Mouse (Mus musculus) myocyte (in vitro differentiated cells): ENCODE measurements around the gene Ccnd1. TPM values are rescaled to one million over a fixed set of nuclear protein-coding genes. Genes with fewer than 3 reads are reported as not detected.

Source experiments
- H3K27me3 ChIP-seq: one replicate; pipeline ENCODE4 v1.6.1; 2011; ENCODE audit not compliant: control insufficient read depth, insufficient read depth, insufficient read length
- H3K36me3 ChIP-seq: one replicate; pipeline ENCODE4 v1.6.1; 2011; ENCODE audit not compliant: control insufficient read depth, insufficient read depth
- H3K4me2 ChIP-seq: one replicate; pipeline ENCODE4 v1.6.1; 2011; ENCODE audit warnings: low read depth, control low read depth
- H3K4me3 ChIP-seq: one replicate; pipeline ENCODE4 v1.5.1; 2011; ENCODE audit warnings: mild to moderate bottlenecking, control low read depth, moderate library complexity
- H3K79me2 ChIP-seq: one replicate; pipeline ENCODE4 v1.6.1; 2011; ENCODE audit not compliant: control insufficient read depth, insufficient read depth
- H3ac ChIP-seq: one replicate; pipeline ENCODE4 v1.6.1; 2011; ENCODE audit not compliant: control insufficient read depth, insufficient read length
- CEBPB ChIP-seq: IDR thresholded peaks from 2 replicates; pipeline ENCODE4 v1.6.1; 2011; ENCODE audit warnings: mild to moderate bottlenecking, moderate library complexity; ENCODE audit not compliant: poor library complexity, insufficient read depth, severe bottlenecking
- E2F4 ChIP-seq: IDR thresholded peaks from one replicate; pipeline ENCODE4 v1.6.1; 2011; ENCODE audit warnings: mild to moderate bottlenecking, control low read depth, moderate library complexity; ENCODE audit not compliant: insufficient read depth
- MAX ChIP-seq: IDR thresholded peaks from one replicate; pipeline ENCODE4 v1.6.1; 2011; ENCODE audit warnings: low read depth, mild to moderate bottlenecking, control low read depth
- MYOD1 ChIP-seq, 3 experiments: IDR thresholded peaks; one replicate each; pipeline ENCODE4 v1.6.1; 2011; ENCODE audit warnings: control low read depth in 2 of 3, low read depth in 2 of 3, mild to moderate bottlenecking in 2 of 3, moderate library complexity in 1 of 3; ENCODE audit not compliant: insufficient read length in 2 of 3, control insufficient read depth in 1 of 3
- MYOG ChIP-seq, 3 experiments: IDR thresholded peaks; one replicate each; pipeline ENCODE4 v1.6.1; 2011; ENCODE audit warnings: control low read depth in 2 of 3, low read depth in 2 of 3, mild to moderate bottlenecking in 2 of 3; ENCODE audit not compliant: insufficient read length in 2 of 3, control insufficient read depth in 1 of 3, insufficient read depth in 1 of 3
- POLR2A ChIP-seq: IDR thresholded peaks from one replicate; pipeline ENCODE4 v1.6.1; 2011; ENCODE audit warnings: low read depth, mild to moderate bottlenecking, control low read depth, moderate library complexity; ENCODE audit not compliant: insufficient read length
- POLR2AphosphoS2 ChIP-seq: IDR thresholded peaks from one replicate; pipeline ENCODE4 v1.6.1; 2011; ENCODE audit warnings: low read depth, control low read depth; ENCODE audit not compliant: insufficient read length
- REST ChIP-seq: IDR thresholded peaks from one replicate; pipeline ENCODE4 v1.6.1; 2011; ENCODE audit warnings: mild to moderate bottlenecking, control low read depth, moderate library complexity; ENCODE audit not compliant: insufficient read depth, insufficient read length
- SRF ChIP-seq: IDR thresholded peaks from one replicate; pipeline ENCODE4 v1.6.1; 2011; ENCODE audit warnings: low read depth; ENCODE audit not compliant: control insufficient read depth, insufficient read length
- TCF12 ChIP-seq: IDR thresholded peaks from one replicate; pipeline ENCODE4 v1.6.1; 2011; ENCODE audit warnings: mild to moderate bottlenecking, control low read depth; ENCODE audit not compliant: poor library complexity, insufficient read depth, severe bottlenecking
- TCF3 ChIP-seq: IDR thresholded peaks from one replicate; pipeline ENCODE4 v1.6.1; 2011; ENCODE audit warnings: low read depth, control low read depth; ENCODE audit not compliant: insufficient read length
- USF1 ChIP-seq: IDR thresholded peaks from one replicate; pipeline ENCODE4 v1.6.1; 2011; ENCODE audit warnings: low read depth, mild to moderate bottlenecking, control low read depth, moderate library complexity
- polyA plus RNA-seq: library from polyadenylated mRNA; unstranded; fragments of >200 nt; fragmentation: generic; extraction: Trizol; gene quantifications from one replicate; pipeline ENCODE4 v1.2.1, GENCODE M21; 2012; ENCODE audit warnings: missing spikeins

The Ccnd1 gene
- polyA plus RNA-seq, 1 experiment: 36.6 TPM

- no peaks in the 10 kb centered on the region for H3K36me3 ChIP-seq
- no peak overlapping the region for H3ac ChIP-seq
- H3K27me3 ChIP-seq: no peaks in the 10 kb centered on the region
- peaks cover 16% of the 10 kb centered on the region for H3K79me2 ChIP-seq
- H3K4me2 ChIP-seq: no peak overlapping the region
- TF ChIP-seq MYOD1 (IDR thresholded peaks at IDR 0.05; ENCODE audit: control insufficient read depth in 1 of 3, insufficient read length in 2 of 3, low read depth in 2 of 3) (peak in 2 of 3 experiments; percentile 20 to 46), SRF (no peak), MYOG (IDR thresholded peaks at IDR 0.05; ENCODE audit: control insufficient read depth in 1 of 3, insufficient read depth in 1 of 3, insufficient read length in 2 of 3, low read depth in 2 of 3) (peak in 1 of 3 experiments; percentile 41)
- no peak overlapping the region for H3K4me3 ChIP-seq
These were observed 6.4 kb downstream of the Ccnd1 start for GRCm38 (mm10) chr7:144933336-144933735.

GRCm38 (mm10) chr7:144932389-144932937 is 7.3 kb downstream of the Ccnd1 start:
- Histone ChIP-seq H3ac (no peak overlapping the region), H3K4me2 (no peak overlapping the region), H3K79me2 (peaks cover 8% of the 10 kb centered on the region), H3K4me3 (no peak overlapping the region), H3K27me3 (no peaks in the 10 kb centered on the region), H3K36me3 (no peaks in the 10 kb centered on the region)
- TF ChIP-seq CEBPB (no peak), SRF (no peak), USF1 (no peak), TCF12 (no peak), MAX (no peak), MYOG (IDR thresholded peaks at IDR 0.05; ENCODE audit: control insufficient read depth in 1 of 3, insufficient read depth in 1 of 3, insufficient read length in 2 of 3, low read depth in 2 of 3) (no peak), POLR2AphosphoS2 (no peak), E2F4 (no peak), POLR2A (no peak), REST (no peak), MYOD1 (IDR thresholded peaks at IDR 0.05; ENCODE audit: control insufficient read depth in 1 of 3, insufficient read length in 2 of 3, low read depth in 2 of 3) (no peak), TCF3 (no peak)

- H3K4me2 ChIP-seq: no peak overlapping the region
- no peak overlapping the region for H3ac ChIP-seq
- TF ChIP-seq MAX (no peak), POLR2A (no peak), TCF12 (no peak), SRF (no peak), TCF3 (no peak), E2F4 (no peak), REST (no peak), CEBPB (no peak), MYOD1 (IDR thresholded peaks at IDR 0.05; ENCODE audit: control insufficient read depth in 1 of 3, insufficient read length in 2 of 3, low read depth in 2 of 3) (no peak), MYOG (IDR thresholded peaks at IDR 0.05; ENCODE audit: control insufficient read depth in 1 of 3, insufficient read depth in 1 of 3, insufficient read length in 2 of 3, low read depth in 2 of 3) (no peak), USF1 (no peak), POLR2AphosphoS2 (no peak)
- H3K4me3 ChIP-seq: no peak overlapping the region
- peaks cover 1% of the 10 kb centered on the region for H3K79me2 ChIP-seq
- H3K36me3 ChIP-seq: no peaks in the 10 kb centered on the region
- no peaks in the 10 kb centered on the region for H3K27me3 ChIP-seq
These were observed 7.9 kb downstream of the Ccnd1 start for GRCm38 (mm10) chr7:144931778-144932177.

- Histone ChIP-seq H3K79me2 (no peaks in the 10 kb centered on the region), H3ac (no peak overlapping the region), H3K4me2 (no peak overlapping the region), H3K27me3 (no peaks in the 10 kb centered on the region), H3K36me3 (no peaks in the 10 kb centered on the region), H3K4me3 (no peak overlapping the region)
- no peak for TF ChIP-seq REST
- TF ChIP-seq MYOG (IDR thresholded peaks at IDR 0.05; ENCODE audit: control insufficient read depth in 1 of 3, insufficient read depth in 1 of 3, insufficient read length in 2 of 3, low read depth in 2 of 3): no peak
- no peak for TF ChIP-seq MYOD1 (IDR thresholded peaks at IDR 0.05; ENCODE audit: control insufficient read depth in 1 of 3, insufficient read length in 2 of 3, low read depth in 2 of 3)
- no peak for TF ChIP-seq USF1
- TF ChIP-seq POLR2A: no peak
- no peak for TF ChIP-seq E2F4
- TF ChIP-seq SRF: no peak
- no peak for TF ChIP-seq CEBPB
- TF ChIP-seq TCF3: no peak
- no peak for TF ChIP-seq MAX
- TF ChIP-seq POLR2AphosphoS2: no peak
- no peak for TF ChIP-seq TCF12
These were observed 9.8 kb downstream of the Ccnd1 start for GRCm38 (mm10) chr7:144929931-144930330.

- Histone ChIP-seq H3K4me2 (no peak overlapping the region), H3ac (no peak overlapping the region), H3K4me3 (no peak overlapping the region), H3K27me3 (no peaks in the 10 kb centered on the region), H3K36me3 (no peaks in the 10 kb centered on the region), H3K79me2 (no peaks in the 10 kb centered on the region)
- TF ChIP-seq POLR2AphosphoS2: peak; percentile 17
- TF ChIP-seq MYOD1 (IDR thresholded peaks at IDR 0.05; ENCODE audit: control insufficient read depth in 1 of 3, insufficient read length in 2 of 3, low read depth in 2 of 3): no peak
These were observed 10.2 kb downstream of the Ccnd1 start for GRCm38 (mm10) chr7:144929506-144929905.
